Mouse (Mus musculus): ENCODE data around the gene Slc25a43.

Slc25a43 gene

DNA sequence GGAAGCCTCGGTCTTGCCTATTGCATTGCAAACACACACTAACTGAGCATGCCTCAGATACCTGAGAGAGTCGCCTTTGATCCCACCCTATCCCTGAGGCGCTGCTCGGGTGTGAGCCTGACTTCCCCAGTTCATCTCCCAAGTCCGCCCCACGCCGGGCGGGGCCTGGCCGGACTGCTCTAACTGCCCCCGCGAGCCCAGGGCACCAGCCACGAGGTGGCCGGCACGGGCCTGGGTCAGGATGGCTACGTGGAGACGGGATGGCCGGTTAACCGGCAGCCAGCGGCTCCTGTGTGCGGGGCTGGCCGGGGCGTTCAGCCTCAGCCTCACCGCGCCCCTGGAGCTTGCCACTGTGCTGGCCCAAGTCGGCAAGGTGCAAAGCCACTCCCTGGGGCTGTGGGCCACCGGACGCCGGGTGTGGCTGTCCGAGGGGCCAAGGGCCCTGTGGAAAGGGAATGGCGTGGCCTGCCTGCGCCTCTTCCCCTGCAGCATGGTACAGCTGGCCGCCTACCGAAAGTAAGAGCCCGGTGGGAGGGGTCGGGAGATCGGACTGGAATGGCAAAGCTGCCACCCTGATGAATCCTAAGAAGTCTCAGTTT, at the start of gene Slc25a43:
Gene Slc25a43, plus strand, starts transcription at position 157 of the 599 bp plus-strand sequence.
- no peak for DNase-seq (ENCODE audit: low spot score in 2 of 2)

DNA sequence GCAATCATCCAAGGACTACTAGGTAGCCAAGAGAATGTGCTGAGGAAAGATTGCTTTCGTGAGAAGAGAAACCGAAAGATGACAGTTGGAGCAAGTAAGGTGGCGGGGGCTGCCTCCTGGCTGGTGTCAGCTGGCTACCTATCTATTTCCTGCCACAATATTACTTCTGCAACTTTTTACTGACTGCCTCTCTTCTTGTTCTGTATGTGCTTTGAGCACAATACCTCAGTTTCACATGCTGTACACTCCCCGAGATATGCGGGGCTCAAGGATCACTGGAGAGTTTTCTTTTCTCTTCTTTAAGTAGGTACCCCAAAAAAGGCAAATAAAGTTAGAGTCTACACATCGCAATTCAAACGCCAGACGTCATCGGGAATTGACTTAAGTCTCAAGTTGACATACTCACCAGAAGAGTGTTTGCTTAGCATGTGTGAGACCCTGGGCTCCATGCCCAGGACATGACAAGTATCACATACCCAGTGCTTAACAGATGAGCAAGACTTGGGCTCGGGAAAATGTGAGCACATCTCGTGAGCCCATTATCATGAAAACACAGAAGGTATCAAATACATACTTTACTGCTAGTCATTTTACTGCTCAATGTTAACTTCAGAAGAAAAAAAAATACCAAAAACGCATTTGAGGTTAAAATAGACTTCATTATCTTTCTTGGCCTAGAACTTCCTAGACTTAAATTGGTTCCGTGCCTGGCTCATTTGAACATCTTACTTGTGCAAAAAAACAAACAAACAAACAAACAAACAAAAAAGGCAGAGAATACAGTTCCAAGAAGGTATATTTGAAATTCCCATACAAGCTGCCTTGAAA, 3.1 kb upstream of the Slc25a43 start:
- DNase-seq (ENCODE audit: low spot score in 2 of 2), result no peak

DNA sequence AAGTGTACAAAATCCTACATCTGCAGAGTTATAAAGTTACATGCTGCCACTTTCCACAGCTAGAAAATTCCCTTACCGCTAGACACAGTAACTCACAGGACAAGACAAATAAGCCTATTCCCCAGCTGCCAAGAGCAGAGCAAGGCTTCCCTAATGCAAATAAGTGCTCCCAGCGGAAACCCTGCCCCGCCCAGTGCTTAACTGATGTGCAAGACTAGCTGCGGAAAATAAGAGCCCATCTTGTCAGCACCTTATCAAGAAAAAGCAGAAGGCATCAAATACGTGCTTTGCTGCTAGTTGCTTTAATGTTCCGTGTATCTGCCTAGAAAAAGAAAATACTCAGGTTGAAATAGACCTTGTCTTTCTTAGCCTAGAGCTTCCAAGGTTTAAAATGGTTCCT, 2.2 kb upstream of the Slc25a43 start:
- DNase-seq (ENCODE audit: low spot score in 2 of 2), result no peak

DNA sequence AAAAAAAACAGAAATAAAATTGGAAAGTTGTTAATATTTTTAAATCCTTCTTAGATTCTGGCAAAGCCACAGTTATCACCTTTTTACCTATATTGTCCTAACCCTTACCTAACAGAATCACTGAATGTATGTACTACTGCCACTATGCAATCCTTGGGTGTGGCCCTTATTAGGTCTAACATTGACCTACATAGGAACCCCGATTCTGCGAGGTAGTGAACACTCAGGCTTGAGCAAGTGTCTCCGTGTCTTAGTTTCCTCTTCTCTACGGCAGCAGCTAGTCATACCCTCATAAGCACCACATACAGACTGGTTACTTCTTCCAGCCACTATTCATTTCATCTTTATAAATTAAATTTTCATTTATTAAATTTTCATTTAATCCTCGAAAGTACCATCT, 715 bp upstream of the Slc25a43 start:
- DNase-seq (ENCODE audit: low spot score in 2 of 2), result no peak

DNA sequence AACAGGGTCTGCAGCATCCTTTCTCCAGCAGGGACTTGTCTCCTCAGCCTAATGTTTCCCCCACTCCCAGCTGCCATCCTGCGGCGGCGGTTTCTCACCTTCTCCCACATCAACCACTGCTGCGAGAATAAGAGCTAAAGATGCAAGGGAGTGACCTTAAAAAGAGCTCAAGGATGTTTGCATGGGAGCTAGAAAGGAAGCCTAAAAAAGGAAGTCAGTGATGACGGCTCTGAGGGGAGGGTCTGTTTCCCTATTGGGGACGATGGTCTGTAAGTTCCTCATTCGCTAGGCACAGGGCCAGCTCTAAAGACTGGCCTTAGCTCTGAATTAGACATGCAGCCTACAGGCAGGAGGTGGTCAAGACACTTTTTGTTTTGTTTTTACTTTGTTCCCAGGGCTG, 1.3 kb downstream of the Slc25a43 start:
- DNase-seq (ENCODE audit: low spot score in 2 of 2), result no peak

DNA sequence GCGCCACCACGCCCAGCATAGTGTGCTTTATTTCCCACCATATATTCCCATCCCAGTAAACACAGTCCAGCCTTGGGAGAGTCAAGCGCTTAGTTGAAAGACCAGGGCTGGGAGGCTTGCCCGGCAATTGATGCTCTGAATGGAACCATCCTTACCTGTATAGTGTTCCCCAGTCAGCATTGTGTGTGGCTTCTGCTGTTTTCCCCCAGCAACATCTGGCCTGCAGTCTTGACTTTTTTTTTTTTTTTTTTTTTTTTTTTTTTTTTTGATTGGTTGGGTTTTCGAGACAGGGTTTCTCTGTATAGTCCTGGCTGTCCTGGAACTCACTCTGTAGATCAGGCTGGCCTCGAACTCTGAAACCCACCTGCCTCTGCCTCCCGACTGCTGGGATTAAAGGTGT, 1.9 kb downstream of the Slc25a43 start:
- DNase-seq (ENCODE audit: low spot score in 2 of 2), result no peak

DNA sequence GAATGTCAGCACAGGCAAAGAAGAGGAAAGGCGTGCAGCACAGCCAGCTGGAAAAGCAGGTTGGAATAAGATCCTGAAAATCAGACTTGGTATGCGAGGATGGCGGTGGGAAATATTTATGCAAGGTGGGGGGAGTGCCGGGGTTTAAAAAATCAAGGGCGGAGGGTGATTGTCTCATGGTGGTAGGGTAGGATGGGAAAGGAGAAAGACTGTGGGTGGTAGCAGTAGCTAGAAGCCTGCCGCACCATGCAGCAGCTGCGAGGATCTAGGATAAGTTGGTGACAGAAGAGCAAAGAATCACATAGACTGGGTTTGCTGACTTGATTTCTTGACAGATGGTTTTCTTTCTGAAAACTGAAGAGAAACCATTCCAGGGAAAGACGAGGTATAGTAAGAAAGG, 3.3 kb downstream of the Slc25a43 start:
- DNase-seq (ENCODE audit: low spot score in 2 of 2), result no peak

DNA sequence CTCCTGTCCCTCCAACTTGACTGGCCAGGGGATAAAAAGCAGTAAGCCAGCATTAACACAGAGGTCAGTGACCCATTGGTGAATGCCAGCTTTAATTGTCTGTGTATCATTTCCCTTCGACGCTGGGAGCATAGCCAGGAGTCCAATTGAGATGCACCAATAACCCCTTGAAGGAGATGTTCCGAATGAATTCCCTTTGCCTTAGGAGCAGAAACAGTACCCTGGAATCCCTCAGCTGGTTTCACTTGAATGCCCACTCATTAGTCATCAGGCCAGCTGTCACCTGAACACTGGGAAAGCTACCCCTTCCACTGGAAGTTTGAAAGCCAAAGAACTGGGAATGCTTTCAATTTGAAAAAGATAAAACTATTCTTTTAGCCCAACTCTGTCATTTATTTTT, 5.1 kb downstream of the Slc25a43 start:
- DNase-seq (ENCODE audit: low spot score in 2 of 2), result no peak

DNA sequence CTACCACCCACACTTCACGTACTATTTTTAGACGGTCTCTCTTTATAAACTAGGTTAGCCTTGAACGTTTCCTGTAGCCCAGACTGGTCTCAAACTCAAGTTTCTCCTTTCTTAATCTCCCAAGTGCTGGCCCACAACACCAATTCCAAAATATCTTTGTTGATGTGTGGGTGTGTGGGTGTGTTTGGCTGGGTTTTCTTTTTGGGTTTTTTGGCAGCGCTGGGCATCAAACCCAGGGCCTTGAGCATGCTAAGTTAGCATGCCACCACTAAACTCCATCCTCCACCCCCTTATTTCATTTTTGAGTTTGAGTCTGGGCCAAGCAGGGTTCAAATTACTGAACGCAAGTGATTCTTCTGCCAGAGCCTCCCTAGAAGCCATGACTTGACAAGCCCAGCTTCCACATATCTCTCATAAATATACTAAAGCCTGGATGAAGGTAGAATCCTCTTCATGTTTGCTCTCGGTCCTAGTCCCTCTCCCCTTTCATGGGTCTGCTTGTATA, 5.9 kb downstream of the Slc25a43 start:
- no peak for DNase-seq (ENCODE audit: low spot score in 2 of 2)

DNA sequence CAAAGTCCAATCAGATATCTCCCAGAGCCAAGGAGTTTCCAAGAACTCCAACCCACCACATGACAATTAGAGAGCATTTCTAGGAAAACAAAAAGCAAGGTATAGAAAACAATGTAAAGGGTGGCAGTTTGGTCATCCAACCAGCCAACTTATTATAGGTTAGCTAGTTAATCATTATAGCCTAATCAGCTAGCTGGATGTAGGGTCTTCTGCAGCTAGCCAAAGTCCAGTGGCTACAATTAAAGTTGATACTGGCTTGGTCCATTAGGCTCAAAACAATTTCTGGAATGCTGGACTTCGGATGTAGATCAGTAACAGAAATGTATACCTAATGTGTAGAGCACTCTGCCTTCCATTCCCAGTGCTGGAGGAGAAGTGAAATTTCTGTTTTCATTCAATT, 7.1 kb downstream of the Slc25a43 start:
- no peak for DNase-seq (ENCODE audit: low spot score in 2 of 2)

DNA sequence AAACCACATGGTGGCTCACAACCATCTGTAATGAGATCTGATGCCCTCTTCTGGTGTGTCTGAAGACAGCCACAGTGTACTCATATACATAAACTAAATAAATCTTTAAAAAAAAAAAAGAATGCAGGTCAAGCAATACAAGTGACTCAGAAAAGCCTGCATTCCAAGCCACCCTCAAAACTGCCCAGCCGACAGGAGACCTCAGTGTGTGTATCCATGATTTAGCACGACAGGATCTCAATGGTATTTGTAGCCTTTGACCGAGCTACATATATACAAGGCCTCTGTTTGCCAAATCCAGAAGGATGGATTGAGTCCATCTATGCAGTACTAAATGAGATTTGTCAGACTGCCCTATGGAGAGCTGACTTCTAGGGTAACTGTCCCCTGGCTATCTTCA, 9.1 kb downstream of the Slc25a43 start:
- no peak for DNase-seq (ENCODE audit: low spot score in 2 of 2)

DNA sequence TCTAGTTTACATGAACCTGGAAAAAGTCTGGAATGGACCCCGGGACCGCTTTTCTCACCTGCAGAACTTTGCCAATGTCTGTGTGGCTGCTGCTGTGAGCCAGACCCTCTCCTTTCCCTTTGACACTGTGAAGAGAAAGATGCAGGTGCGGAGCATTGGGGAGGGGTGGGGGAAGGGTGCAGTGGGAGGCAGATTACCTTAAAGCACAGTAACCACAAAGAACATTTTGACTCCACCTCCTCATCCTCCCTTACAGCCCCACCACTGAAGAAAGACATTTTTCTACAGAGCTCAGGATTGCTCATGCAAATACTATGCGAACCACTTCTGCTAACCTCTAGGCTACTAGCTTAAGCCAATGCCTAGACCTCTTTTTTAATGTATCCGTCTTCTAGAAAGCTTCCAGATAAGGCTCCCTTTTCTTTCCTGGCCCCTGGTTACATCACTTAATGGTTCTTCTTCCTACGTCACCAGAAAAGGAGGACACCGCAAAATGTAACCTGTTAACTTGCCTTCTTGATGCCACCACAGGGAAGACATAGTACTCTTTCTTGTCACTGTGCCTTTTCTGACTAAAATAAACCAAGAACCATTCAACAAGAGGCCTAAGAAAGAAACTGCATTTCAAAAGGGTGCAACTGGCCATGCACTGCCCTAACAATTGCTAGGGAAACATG, 14.5 kb downstream of the Slc25a43 start:
- no peak for DNase-seq (ENCODE audit: low spot score in 2 of 2)

DNA sequence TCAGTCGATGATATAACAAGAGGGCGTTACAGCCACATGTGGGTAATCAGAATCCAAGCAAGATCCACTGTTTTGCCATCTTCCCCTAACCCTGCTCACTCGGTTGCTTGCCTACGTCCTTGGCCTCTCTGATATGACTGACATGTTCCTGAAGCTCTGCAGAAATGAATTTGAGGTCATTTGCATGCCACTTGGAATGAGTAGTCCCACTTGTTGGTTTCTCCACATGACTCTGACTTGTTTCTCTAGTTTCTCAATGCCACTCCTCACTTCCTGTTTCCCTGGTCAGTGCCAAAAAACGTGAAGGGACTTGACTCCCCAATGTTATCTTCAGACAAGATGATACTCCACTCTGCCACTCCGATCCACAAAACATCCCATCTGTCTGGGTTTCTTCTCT, 15.1 kb downstream of the Slc25a43 start:
- DNase-seq (ENCODE audit: low spot score in 2 of 2), result no peak

DNA sequence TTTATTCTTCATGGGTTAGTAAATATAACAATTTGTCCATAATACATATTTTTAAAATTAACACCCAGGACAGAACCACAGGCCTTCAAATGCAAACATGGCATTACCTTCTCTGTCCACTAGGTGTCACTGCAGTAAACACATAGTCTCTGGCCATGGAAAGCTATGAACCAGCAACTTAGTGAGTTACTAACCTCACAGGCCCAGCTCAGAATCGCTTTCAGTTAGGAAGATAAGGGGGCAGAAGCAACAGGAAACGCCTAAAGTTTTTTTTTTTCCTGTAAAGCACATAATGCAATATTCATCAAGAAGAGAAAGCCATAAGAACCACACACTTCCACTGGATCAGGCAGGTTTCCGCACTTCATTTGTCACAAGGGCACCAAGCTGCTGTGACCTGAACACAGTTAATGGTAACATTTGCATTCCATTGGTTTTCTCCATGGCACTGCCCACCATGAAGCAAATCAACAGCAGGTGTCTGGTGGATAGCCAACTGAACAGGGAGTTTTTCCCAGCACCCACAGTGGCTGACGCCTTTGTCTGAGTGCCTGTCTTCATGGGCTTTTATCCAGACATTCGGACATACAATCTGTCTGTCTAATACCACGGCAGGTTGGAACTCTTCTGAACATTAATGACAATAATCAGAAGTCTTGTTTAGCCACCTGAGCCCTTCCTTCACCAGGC, 17.6 kb downstream of the Slc25a43 start:
- DNase-seq (ENCODE audit: low spot score in 2 of 2), result no peak

DNA sequence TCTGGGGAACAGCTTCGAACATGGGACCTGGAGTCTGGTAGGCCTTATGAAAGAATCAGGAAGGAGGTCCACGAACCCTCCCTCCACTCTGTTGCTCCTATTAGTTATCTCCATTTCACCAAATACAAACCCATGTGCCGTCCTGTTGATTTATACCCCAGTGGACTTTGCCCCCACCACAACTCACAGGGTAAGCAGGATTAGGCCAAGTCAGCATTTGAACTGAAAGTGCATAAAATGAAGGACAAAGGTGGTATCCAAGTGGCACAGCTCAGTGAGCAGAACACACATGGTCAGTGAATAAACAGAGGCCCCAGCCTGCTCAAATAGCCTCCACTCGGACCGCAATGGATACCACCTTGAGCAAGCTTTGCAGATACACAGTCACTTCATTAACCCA, 18.8 kb downstream of the Slc25a43 start:
- DNase-seq (ENCODE audit: low spot score in 2 of 2), result no peak

DNA sequence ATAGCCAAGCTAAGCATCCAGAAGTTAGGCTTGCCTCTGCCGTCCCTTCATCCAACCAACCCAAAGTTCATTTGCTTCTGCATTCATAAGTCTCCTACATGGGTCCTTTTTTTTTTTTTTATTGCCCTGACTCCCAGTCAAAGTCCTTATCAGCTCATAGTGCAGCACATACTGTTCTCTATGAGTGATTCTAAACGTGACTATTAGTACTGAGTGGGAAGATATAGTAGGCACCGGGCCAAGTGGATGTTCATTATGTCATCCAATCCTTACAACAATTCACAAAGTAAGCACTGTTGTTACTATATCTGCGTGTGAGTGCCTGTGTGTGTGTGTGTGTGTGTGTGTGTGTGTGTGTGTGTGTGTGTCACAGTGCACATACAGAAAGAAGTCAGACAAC, 19.4 kb downstream of the Slc25a43 start:
- no peak for DNase-seq (ENCODE audit: low spot score in 2 of 2)

DNA sequence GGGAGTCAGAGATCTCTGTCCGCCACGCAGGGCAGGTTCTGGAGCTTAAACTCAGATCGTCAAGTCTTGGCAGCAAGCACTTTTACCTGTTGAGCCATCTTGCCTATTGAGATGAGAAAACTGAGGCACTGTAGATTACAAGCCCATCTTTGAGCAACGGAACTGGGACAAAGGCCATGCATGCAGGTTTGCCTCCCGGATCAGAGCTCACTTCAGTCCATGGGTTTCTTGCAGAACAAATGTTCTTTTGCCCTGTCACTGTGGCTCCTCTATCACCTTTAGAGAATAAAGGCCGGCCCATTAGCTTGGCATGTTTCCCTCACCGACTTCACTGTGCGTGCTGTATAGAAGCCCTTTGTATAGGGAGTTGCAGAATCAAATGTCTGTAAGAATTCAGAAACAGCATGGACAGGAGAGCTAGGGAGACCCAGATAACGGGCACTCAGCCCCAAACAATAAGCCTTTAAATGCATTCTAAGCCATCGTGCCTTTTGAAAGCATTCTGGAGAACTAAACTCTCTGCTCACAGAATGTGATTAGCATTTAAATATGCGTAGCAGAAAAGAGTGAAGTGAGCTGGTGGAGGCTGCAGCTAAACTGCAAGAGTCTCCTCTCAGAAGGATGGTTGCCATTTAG, 20.0 kb downstream of the Slc25a43 start:
- no peak for DNase-seq (ENCODE audit: low spot score in 2 of 2)

DNA sequence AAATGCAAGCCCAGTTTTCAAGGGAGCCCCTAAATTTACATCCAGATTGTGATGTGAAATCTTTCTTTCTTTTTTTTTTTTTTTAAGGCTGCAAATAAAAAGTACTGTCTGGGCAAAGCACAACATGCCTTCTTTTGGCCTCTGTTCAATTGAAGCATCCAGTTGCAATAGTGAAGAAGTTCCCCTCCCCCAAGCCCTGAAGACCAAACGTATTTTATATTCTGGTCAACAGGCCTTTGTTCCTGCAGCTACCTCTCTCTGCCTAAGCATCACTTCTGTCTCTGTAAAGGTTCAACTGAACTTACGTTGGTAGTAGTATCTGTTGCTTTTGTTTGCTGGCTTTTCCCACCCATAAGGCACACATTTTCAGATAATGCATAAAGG, 20.5 kb downstream of the Slc25a43 start:
- DNase-seq (ENCODE audit: low spot score in 2 of 2), result no peak

DNA sequence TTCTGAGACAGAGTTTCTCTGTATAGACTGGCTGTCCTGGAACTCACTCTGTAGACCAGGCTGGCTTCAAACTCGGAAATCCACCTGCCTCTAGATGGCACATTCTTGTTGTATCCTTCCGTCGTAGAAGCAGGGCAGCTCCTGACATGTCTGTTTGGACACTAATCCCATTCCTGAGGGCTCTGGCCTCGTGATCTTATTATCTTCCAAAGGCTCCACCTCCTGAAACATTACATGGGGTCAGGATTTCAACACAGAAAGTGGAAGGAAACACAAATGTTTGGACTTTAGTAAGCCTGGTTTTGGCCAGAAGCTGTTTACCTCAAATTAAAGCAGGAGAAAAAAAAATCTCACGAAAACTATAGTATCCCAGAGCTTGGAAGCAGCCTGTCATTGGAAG, 23.9 kb downstream of the Slc25a43 start:
- DNase-seq (ENCODE audit: low spot score in 2 of 2), result no peak

DNA sequence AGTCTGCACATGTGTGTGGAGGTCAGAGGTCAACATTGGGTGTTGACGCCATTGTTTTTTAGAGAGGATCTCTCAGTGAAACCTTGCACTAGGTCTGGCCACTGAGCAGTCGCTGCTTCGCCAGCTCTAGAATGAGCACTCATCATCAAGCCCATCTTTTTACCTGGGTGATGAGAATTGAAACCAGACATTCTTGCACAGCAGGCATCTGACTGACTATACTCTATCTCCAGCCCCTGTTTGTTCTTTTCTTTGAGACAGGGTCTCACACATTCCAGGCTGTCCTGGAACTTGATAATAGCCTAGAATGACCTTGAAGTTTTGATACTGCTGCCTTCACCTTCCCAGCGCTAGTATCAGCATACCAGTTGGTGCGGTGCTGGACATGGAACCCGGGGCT, 29.1 kb downstream of the Slc25a43 start:
- no peak for DNase-seq (ENCODE audit: low spot score in 2 of 2)

DNA sequence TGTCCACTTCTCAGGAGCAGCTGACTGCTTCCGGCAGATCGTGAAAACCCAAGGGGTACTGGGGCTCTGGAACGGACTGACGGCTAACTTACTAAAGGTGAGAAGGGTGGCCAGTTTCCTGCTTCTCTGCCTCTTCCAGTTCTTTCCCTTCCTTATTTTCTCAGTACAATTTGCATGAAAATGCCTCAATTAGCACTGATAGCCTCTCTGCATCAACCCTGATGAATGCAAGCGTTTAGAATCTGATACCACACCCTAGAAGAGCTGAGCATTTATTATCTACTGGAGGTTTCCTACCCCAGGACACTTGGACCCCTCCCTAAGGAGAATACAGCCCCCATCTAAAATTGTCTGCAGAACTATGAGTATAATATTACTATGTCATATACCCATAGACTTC, 32.1 kb downstream of the Slc25a43 start:
- DNase-seq (ENCODE audit: low spot score in 2 of 2), result no peak

DNA sequence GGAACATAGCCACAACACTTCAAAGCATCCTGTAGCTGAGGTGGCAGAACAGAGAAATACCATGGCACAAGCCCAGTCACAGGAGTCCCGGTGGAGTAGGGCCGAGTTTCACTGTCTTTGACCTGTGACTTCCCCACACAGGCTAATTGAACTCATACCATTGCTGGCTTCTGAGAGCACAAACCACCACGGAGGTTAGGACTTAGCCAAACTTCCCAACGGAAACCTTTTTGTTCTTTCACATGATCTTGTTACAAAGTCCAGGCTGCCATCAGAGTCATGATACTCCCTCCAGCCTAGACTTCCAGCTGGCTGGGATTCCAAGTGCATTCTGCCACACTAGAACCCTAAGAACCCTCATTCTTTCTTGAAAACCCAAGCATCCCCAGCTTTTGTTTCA, 34.2 kb downstream of the Slc25a43 start:
- no peak for DNase-seq (ENCODE audit: low spot score in 2 of 2)
